Mouse (Mus musculus) CH12.LX (cell line): ENCODE measurements around the gene Dpyd. TPM values are rescaled to one million over a fixed set of nuclear protein-coding genes. Genes with fewer than 3 reads are reported as not detected.

ENCODE experiments used
- DNase-seq: peaks from one replicate; pipeline ENCODE4 v3.0.0-alpha.2; 2013; ENCODE audit errors: extremely low read depth
- H3K27ac ChIP-seq: 2 replicates; pipeline ENCODE4 v1.5.1; 2012; ENCODE audit warnings: low read depth, mild to moderate bottlenecking, control low read depth, moderate library complexity; ENCODE audit not compliant: insufficient read depth
- H3K27me3 ChIP-seq: replicated peaks from 2 replicates; pipeline ENCODE3; 2012; ENCODE audit warnings: inconsistent platforms
- H3K36me3 ChIP-seq, 2 experiments: replicated peaks in 1 of 2; 2 replicates each; pipeline versions ENCODE3 to v1.6.1; 2012; ENCODE audit warnings: inconsistent platforms in 1 of 2, low read length in 1 of 2, mild to moderate bottlenecking in 1 of 2, mixed read lengths in 1 of 2, moderate library complexity in 1 of 2; ENCODE audit not compliant: control insufficient read depth in 1 of 2, insufficient read depth in 1 of 2
- H3K4me1 ChIP-seq, 2 experiments: 2 replicates each; pipeline ENCODE4 v1.6.1; 2012; ENCODE audit warnings: inconsistent platforms in 1 of 2, moderate library complexity in 1 of 2; ENCODE audit not compliant: insufficient read depth in 2 of 2, control insufficient read depth in 1 of 2
- H3K4me2 ChIP-seq: 2 replicates; pipeline ENCODE4 v1.6.1; 2012; ENCODE audit warnings: low read depth, mild to moderate bottlenecking, control low read depth; ENCODE audit not compliant: poor library complexity, insufficient read depth, severe bottlenecking
- H3K4me3 ChIP-seq, 3 experiments: fragments of 150-350 bp in 1 of 3; sonication (generic) in 1 of 3; replicated peaks in 1 of 3; 2 replicates each; pipeline versions ENCODE3 to v1.5.1; 2011 to 2012; ENCODE audit warnings: low read depth in 2 of 3, low read length in 2 of 3, mild to moderate bottlenecking in 2 of 3, moderate library complexity in 2 of 3, control low read depth in 1 of 3, improper control_type of control experiment in 1 of 3, inconsistent platforms in 1 of 3, mixed read lengths in 1 of 3; ENCODE audit not compliant: poor library complexity in 1 of 3
- H3K79me2 ChIP-seq: replicated peaks from 2 replicates; pipeline ENCODE4 v1.6.1; 2012; ENCODE audit warnings: mild to moderate bottlenecking, moderate library complexity; ENCODE audit not compliant: control insufficient read depth, poor library complexity, insufficient read depth, severe bottlenecking; ENCODE audit errors: extremely low read depth
- H3K9ac ChIP-seq: 2 replicates; pipeline ENCODE4 v1.6.1; 2012; ENCODE audit warnings: low read depth, mild to moderate bottlenecking, control low read depth, moderate library complexity; ENCODE audit not compliant: insufficient read depth
- H3K9me3 ChIP-seq: replicated peaks from 2 replicates; pipeline ENCODE3; 2012; ENCODE audit warnings: low read length, inconsistent platforms, mixed read lengths
- ELF1 ChIP-seq: IDR thresholded peaks from 2 replicates; pipeline ENCODE4 v1.6.1; 2014; ENCODE audit warnings: low read depth, mild to moderate bottlenecking, inconsistent platforms, low read length, improper control_type of control experiment
- EP300 ChIP-seq: IDR thresholded peaks from 2 replicates; pipeline ENCODE4 v1.6.1; 2011; ENCODE audit warnings: low read length, improper control_type of control experiment
- GABPA ChIP-seq: IDR thresholded peaks from 2 replicates; pipeline ENCODE4 v1.6.1; 2012; ENCODE audit warnings: low read depth, low read length, improper control_type of control experiment, inconsistent platforms; ENCODE audit not compliant: insufficient replicate concordance
- HCFC1 ChIP-seq: IDR thresholded peaks from 2 replicates; pipeline ENCODE4 v1.6.1; 2012; ENCODE audit warnings: low read depth, mild to moderate bottlenecking, inconsistent platforms, low read length, improper control_type of control experiment
- JUND ChIP-seq: conservative IDR thresholded peaks from 2 replicates; pipeline ENCODE4 v1.6.1; 2011; ENCODE audit warnings: low read depth, low read length, improper control_type of control experiment
- KAT2A ChIP-seq: IDR thresholded peaks from 2 replicates; pipeline ENCODE4 v1.6.1; 2012; ENCODE audit warnings: low read length, improper control_type of control experiment, inconsistent platforms; ENCODE audit not compliant: insufficient replicate concordance
- MAFK ChIP-seq: IDR thresholded peaks from 2 replicates; pipeline ENCODE4 v1.6.1; 2011; ENCODE audit warnings: low read length, improper control_type of control experiment; ENCODE audit not compliant: insufficient replicate concordance
- MAX ChIP-seq: IDR thresholded peaks from 2 replicates; pipeline ENCODE4 v1.6.1; 2011; ENCODE audit warnings: low read length, improper control_type of control experiment
- NRF1 ChIP-seq: IDR thresholded peaks from 2 replicates; pipeline ENCODE4 v1.6.1; 2014; ENCODE audit warnings: low read depth, mild to moderate bottlenecking, inconsistent platforms, low read length, improper control_type of control experiment, moderate library complexity
- RAD21 ChIP-seq: IDR thresholded peaks from 2 replicates; pipeline ENCODE4 v1.6.1; 2011; ENCODE audit warnings: low read depth, mild to moderate bottlenecking, low read length, improper control_type of control experiment, moderate library complexity
- SMC3 ChIP-seq: IDR thresholded peaks from 2 replicates; pipeline ENCODE4 v1.6.1; 2011; ENCODE audit warnings: low read depth, low read length, improper control_type of control experiment
- TBP ChIP-seq: conservative IDR thresholded peaks from 2 replicates; pipeline ENCODE4 v1.6.1; 2011; ENCODE audit warnings: low read depth, low read length, improper control_type of control experiment
- TCF12 ChIP-seq: IDR thresholded peaks from 2 replicates; pipeline ENCODE4 v1.6.1; 2014; ENCODE audit warnings: low read depth, mild to moderate bottlenecking, inconsistent platforms, low read length, improper control_type of control experiment
- USF1 ChIP-seq: IDR thresholded peaks from 2 replicates; pipeline ENCODE4 v1.6.1; 2014; ENCODE audit warnings: low read depth, mild to moderate bottlenecking, inconsistent platforms, low read length, improper control_type of control experiment
- USF2 ChIP-seq: conservative IDR thresholded peaks from 2 replicates; pipeline ENCODE4 v1.6.1; 2011; ENCODE audit warnings: low read depth, low read length, improper control_type of control experiment
- ZKSCAN1 ChIP-seq: IDR thresholded peaks from 2 replicates; pipeline ENCODE4 v1.6.1; 2012; ENCODE audit warnings: low read depth, inconsistent platforms, low read length, improper control_type of control experiment, borderline replicate concordance
- dilution Hi-C: fragments of 300-500 bp; cut with MboI; formaldehyde crosslinking; loops from 2 replicates; pipeline ENCODE4 v1.14.3; 2020; ENCODE audit warnings: low sequenced_read_pairs; ENCODE audit not compliant: extremely low pct_unique_long_range_greater_than_20kb, extremely low pct_ligation_motif_present
- in situ Hi-C: fragments of 300-500 bp; cut with MboI; formaldehyde crosslinking; loops from 3 replicates; pipeline ENCODE4 v1.14.3; 2019; ENCODE audit warnings: low sequenced_read_pairs, low pct_ligation_motif_present, low pct_unique_long_range_greater_than_20kb, mixed read lengths
- polyA plus RNA-seq: library from polyadenylated mRNA; unstranded; fragments of >175 nt; gene quantifications from 2 replicates; pipeline ENCODE4 v1.2.1, GENCODE M21; 2012; ENCODE audit warnings: low read depth; ENCODE audit not compliant: insufficient read length
- total RNA-seq, 2 experiments: library from RNA; depleted of rRNA; stranded (reverse); fragments of 300-350 nt in 1 of 2; fragments of >200 nt in 1 of 2; gene quantifications; 2 replicates each; pipeline ENCODE4 v1.2.3; 2012 to 2014

The Dpyd gene
- total and polyA plus RNA-seq, 3 experiments: not detected

DNA sequence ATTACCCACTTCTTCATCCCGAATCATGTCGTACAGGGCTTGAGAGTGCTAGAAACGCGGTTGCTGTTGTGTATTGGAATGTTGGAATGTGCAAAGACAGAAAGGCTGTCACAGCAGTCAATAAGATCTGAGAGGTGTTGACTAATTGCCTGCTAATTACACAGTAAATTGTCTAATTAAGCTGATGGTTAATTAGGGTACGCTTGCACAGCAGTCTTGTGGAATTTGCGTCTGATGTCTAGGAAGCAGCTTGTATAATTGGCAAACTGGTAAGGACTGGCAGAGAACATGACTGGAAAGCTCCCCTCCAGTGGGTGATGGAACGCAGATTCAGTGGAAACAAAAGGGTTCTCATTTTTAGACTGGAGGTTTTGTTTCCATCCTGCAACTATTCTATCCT lies 459.3 kb downstream of the Dpyd start:
- H3K36me3 ChIP-seq: no peaks in the 10 kb centered on the region
- dilution Hi-C loops: no loop called here
- H3K9ac ChIP-seq: no peak overlapping the region
- H3K27ac ChIP-seq: no peak overlapping the region
- TF ChIP-seq MAFK (no peak), KAT2A (no peak), ZKSCAN1 (no peak), TBP (no peak), USF1 (no peak), RAD21 (no peak), EP300 (no peak), MAX (no peak), NRF1 (no peak), GABPA (no peak), TCF12 (no peak)
- no peaks in the 10 kb centered on the region for H3K79me2 ChIP-seq
- in situ Hi-C loops: no loop called here
- no peaks in the 10 kb centered on the region for H3K27me3 ChIP-seq
- H3K4me1 ChIP-seq: no peaks in the 10 kb centered on the region
- no peak overlapping the region for H3K4me3 ChIP-seq
- H3K9me3 ChIP-seq: peaks cover 21% of the 10 kb centered on the region
- no peak overlapping the region for H3K4me2 ChIP-seq
- no peak for DNase-seq

DNA sequence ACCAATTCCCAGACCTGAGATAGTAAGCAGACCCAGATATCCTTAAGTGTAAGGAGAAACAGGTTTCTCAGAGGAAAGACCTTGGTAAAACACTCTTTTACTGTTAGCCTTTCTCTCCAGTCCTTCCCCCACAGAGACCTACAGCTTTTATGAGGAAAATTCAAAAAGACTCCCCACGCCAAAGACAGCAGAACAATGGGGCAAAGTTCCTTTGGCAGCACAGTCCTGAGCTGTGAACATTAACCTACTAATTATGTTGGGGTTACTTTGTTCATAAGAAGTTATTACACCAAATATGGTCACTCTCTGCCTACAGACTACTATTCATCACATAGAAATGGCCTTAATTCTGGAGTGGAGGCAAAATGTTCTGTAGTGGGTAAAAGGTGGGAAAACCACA lies 480.7 kb downstream of the Dpyd start:
- Histone ChIP-seq H3K4me1 (no peaks in the 10 kb centered on the region), H3K4me3 (no peak overlapping the region), H3K79me2 (no peaks in the 10 kb centered on the region), H3K4me2 (no peak overlapping the region), H3K27ac (no peak overlapping the region), H3K9me3 (peaks cover 10% of the 10 kb centered on the region), H3K27me3 (no peaks in the 10 kb centered on the region), H3K9ac (no peak overlapping the region), H3K36me3 (no peaks in the 10 kb centered on the region)
- in situ Hi-C loops: no loop called here
- no peak for DNase-seq
- dilution Hi-C loops: no loop called here
- TF ChIP-seq MAFK (no peak), TBP (no peak), RAD21 (no peak), KAT2A (no peak), SMC3 (no peak), USF2 (no peak), JUND (no peak), TCF12 (no peak), HCFC1 (no peak), ELF1 (no peak), EP300 (no peak)
